Mouse (Mus musculus) forebrain, embryonic 15.5 days (tissue): ENCODE data around the gene Josd1. TPM values are rescaled to one million over a fixed set of nuclear protein-coding genes. Genes with fewer than 3 reads are reported as not detected.

Source experiments
- ATAC-seq: fragments of 200-750 bp; cut with Nextera tagmentation; replicated peaks from 2 replicates; pipeline ENCODE4 v1.8.0; 2017; ENCODE audit warnings: mild to moderate bottlenecking, moderate TSS enrichment, moderate library complexity
- H3K27ac ChIP-seq: fragments of 300-500 bp; sonication (generic); replicated peaks from 2 replicates; pipeline ENCODE4 v1.5.1; 2015; ENCODE audit warnings: mild to moderate bottlenecking, inconsistent platforms
- H3K27me3 ChIP-seq: fragments of 300-500 bp; sonication (generic); 2 replicates; pipeline ENCODE4 v1.6.1; 2015; ENCODE audit warnings: inconsistent platforms
- H3K36me3 ChIP-seq: fragments of 300-500 bp; sonication (generic); 2 replicates; pipeline ENCODE4 v1.6.1; 2015; ENCODE audit warnings: mild to moderate bottlenecking, inconsistent platforms
- H3K4me1 ChIP-seq: fragments of 300-500 bp; sonication (generic); 2 replicates; pipeline ENCODE4 v1.6.1; 2015; ENCODE audit warnings: inconsistent platforms
- H3K4me2 ChIP-seq: fragments of 300-500 bp; sonication (generic); replicated peaks from 2 replicates; pipeline ENCODE4 v1.6.1; 2015; ENCODE audit warnings: mild to moderate bottlenecking, inconsistent platforms
- H3K4me3 ChIP-seq: fragments of 300-500 bp; sonication (generic); 2 replicates; pipeline ENCODE4 v1.5.1; 2015; ENCODE audit warnings: mild to moderate bottlenecking, inconsistent platforms
- H3K9ac ChIP-seq: fragments of 300-500 bp; sonication (generic); replicated peaks from 2 replicates; pipeline ENCODE4 v1.6.1; 2015; ENCODE audit warnings: mild to moderate bottlenecking, inconsistent platforms
- H3K9me3 ChIP-seq: fragments of 300-500 bp; sonication (generic); 2 replicates; pipeline ENCODE4 v1.6.1; 2016; ENCODE audit warnings: inconsistent platforms
- WGBS: fragments of 180-500 bp; shearing (Covaris S2); methylation state at CpG from one replicate; pipeline ENCODE4 v1.1.7; 2015; ENCODE audit warnings: mixed read lengths; 5-methylcytosine and 5-hydroxymethylcytosine counted together
- polyA plus RNA-seq: library from polyadenylated mRNA; unstranded; fragments of >200 nt; fragmentation: Nextera tagmentation; extraction: Ambion mirVana; gene quantifications from 2 replicates; pipeline ENCODE4 v1.2.1, GENCODE M21; 2015

Gene Josd1
- polyA plus RNA-seq, 1 experiment from 2014 or later = 26.8 TPM

DNA sequence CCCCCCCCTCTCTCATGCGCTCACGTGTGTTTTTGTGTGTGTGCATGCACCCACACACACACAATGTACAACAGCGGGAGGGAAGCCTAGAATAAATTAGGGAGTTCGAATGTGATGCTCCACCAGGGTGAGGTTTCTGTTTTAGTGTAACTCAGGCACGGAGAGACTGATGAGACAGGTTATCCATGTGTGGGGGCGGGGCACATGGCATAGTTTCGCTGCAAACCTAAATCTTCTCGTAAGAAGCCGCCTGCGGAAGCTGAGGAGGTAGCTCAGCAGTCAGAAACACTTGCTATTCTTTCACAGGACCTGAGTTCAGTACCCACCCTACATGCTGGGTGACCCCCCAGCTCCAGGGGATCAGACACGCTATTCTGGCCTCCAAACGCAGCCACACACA is 39.6 kb downstream of the Josd1 start:
- Histone ChIP-seq H3K4me3 (no peak overlapping the region), H3K4me2 (no peak overlapping the region), H3K36me3 (peaks cover 30% of the 10 kb centered on the region), H3K27me3 (no peaks in the 10 kb centered on the region), H3K4me1 (no peaks in the 10 kb centered on the region), H3K9ac (no peak overlapping the region), H3K9me3 (no peaks in the 10 kb centered on the region), H3K27ac (no peak overlapping the region)
- ATAC-seq = no peak
- WGBS = 91% methylated on average over 12 of the region's 12 CpGs

DNA sequence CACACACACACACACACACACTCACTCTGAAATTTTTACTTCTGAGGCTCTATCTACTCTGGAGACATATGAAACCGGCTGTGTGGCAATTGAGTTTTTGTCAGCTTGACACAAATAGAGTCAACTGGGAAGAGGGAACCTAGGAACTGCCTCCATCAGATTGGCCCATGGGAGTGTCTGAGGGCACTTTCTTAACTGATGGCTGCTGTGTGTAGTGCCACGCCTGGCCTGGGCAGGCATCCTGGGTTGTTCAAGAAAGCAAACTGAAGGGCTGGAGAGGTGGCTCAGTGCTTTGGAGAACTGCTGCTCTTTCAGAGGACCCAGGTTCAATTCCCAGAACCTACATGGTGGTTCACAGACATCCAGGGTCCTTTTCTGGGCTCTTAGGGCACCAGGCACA is 42.2 kb downstream of the Josd1 start:
- Histone ChIP-seq H3K4me2 (no peak overlapping the region), H3K36me3 (peaks cover 49% of the 10 kb centered on the region), H3K4me1 (no peaks in the 10 kb centered on the region), H3K27ac (no peak overlapping the region), H3K9me3 (no peaks in the 10 kb centered on the region), H3K9ac (no peak overlapping the region), H3K27me3 (no peaks in the 10 kb centered on the region), H3K4me3 (no peak overlapping the region)
- no peak for ATAC-seq
- 81% methylated on average over 2 of the region's 2 CpGs for WGBS

DNA sequence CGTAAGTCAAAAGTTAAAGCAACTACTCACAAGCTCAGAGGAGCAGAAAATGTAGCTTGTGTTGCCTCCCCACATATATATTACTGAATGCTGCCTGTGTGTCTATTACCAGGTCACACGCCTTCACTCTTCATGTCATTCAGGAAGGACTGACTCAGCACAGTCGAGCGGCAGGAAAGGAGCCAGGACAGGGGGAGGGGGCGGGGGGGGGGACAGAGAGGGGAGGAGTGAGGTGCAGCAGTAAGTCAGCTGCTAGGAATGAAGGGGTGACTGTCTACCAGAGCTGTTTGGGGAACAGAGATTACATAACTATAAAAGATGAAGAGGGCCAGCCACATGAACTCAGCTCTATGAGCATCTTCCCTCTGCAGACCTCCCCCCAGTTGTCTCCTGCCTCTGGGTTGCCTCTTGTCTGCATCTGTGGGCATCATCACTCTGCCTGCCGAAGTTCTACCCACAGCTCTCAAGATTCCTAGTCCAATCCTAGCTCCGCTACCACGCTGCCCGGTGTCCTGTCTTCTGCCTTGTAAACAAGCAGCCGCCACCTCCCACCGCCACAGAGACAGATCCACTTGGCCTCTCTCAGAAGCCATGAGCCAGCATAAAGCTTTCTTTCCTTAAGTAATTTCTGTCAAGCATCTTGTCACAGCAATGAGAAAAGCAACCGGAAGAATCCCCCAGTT is 46.4 kb downstream of the Josd1 start:
- H3K27ac ChIP-seq = no peak overlapping the region
- ATAC-seq = no peak
- H3K4me2 ChIP-seq = no peak overlapping the region
- H3K4me1 ChIP-seq = no peaks in the 10 kb centered on the region
- 82% methylated on average over 11 of the region's 12 CpGs for WGBS
- no peak overlapping the region for H3K4me3 ChIP-seq
- no peaks in the 10 kb centered on the region for H3K9me3 ChIP-seq
- H3K27me3 ChIP-seq = no peaks in the 10 kb centered on the region
- H3K9ac ChIP-seq = no peak overlapping the region
- peaks cover 56% of the 10 kb centered on the region for H3K36me3 ChIP-seq

DNA sequence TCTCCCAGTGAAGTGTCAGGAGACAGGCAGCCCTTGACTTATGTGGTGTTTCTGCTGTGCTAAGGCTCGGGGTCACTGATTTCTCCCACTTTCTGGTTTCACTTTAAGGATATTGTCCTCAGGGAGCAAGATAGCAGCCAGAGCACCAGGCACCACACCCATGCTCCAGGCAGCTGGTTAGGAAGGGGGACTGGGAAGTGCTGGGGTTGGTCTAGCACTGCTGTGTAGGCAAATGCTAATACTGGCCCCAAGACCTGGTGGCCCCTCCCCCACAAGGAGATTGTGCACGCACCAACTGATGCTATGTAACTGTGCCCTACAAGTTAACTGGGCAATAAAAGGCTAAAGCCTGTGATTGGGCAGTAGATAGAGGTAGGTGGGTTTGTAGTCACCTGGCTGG is 57.2 kb downstream of the Josd1 start:
- Histone ChIP-seq H3K27me3 (no peaks in the 10 kb centered on the region), H3K27ac (no peak overlapping the region), H3K9me3 (no peaks in the 10 kb centered on the region), H3K4me3 (no peak overlapping the region), H3K36me3 (peaks cover 71% of the 10 kb centered on the region), H3K4me2 (no peak overlapping the region), H3K9ac (no peak overlapping the region), H3K4me1 (no peaks in the 10 kb centered on the region)
- ATAC-seq = no peak
- WGBS = 87% methylated on average over 2 of the region's 2 CpGs

Other genes starting within 250 kb of the Josd1 start
- 316 and 323 TPM in 2 replicates for gene Csnk1e, start 232.4 kb downstream of the Josd1 start, polyA plus RNA-seq
- gene Kcnj4, start 182.7 kb downstream of the Josd1 start, polyA plus RNA-seq = 0.20 and 0.33 TPM in 2 replicates
- gene Kdelr3, start 171.5 kb downstream of the Josd1 start, polyA plus RNA-seq = 5.1 and 5.3 TPM in 2 replicates
- 60.1 and 63.7 TPM in 2 replicates for gene Ddx17, start 141.2 kb downstream of the Josd1 start, polyA plus RNA-seq
- 0.59 and 0.67 TPM in 2 replicates for gene Dmc1, start 82.8 kb downstream of the Josd1 start, polyA plus RNA-seq
- 4.7 and 5.2 TPM in 2 replicates for gene Fam227a, start 29.0 kb downstream of the Josd1 start, polyA plus RNA-seq
- gene Cby1, start 28.7 kb downstream of the Josd1 start, polyA plus RNA-seq = 116 and 124 TPM in 2 replicates
- gene Tomm22, start 17.1 kb downstream of the Josd1 start, polyA plus RNA-seq = 264 and 266 TPM in 2 replicates
- 53.9 and 58.0 TPM in 2 replicates for gene Gtpbp1, start 2.9 kb upstream of the Josd1 start, polyA plus RNA-seq
- gene Sun2, start 54.6 kb upstream of the Josd1 start, polyA plus RNA-seq = 10.5 and 11.6 TPM in 2 replicates
- gene Dnal4, start 89.9 kb upstream of the Josd1 start, polyA plus RNA-seq = 94.8 and 99.9 TPM in 2 replicates
- 19.4 and 19.5 TPM in 2 replicates for gene Nptxr, start 116.8 kb upstream of the Josd1 start, polyA plus RNA-seq
- 0.46 TPM in 1 of 2 replicates, not detected in the other for gene Npcd, start 146.3 kb upstream of the Josd1 start, polyA plus RNA-seq
- gene Cbx6, start 146.8 kb upstream of the Josd1 start, polyA plus RNA-seq = 50.1 and 52.7 TPM in 2 replicates
- 6.6 TPM in 2 replicates for gene Apobec3, start 203.7 kb upstream of the Josd1 start, polyA plus RNA-seq